Mouse (Mus musculus) forebrain, embryonic 14.5 days (tissue): ENCODE results near the gene Ap5z1. TPM values are rescaled to one million over a fixed set of nuclear protein-coding genes. Genes with fewer than 3 reads are reported as not detected.
A peak's percentile ranks its signal among the peaks of the same experiment; 100 is the strongest.

Experiments used
- ATAC-seq: fragments of 200-750 bp; cut with Nextera tagmentation; 2 replicates; pipeline ENCODE4 v1.8.0; 2017; ENCODE audit warnings: mild to moderate bottlenecking, moderate library complexity
- DNase-seq: peaks from one replicate; pipeline ENCODE4 v3.0.0-alpha.2; 2015; ENCODE audit warnings: low spot score
- H3K27ac ChIP-seq: fragments of 300-500 bp; sonication (generic); 2 replicates; pipeline ENCODE4 v1.5.1; 2014; ENCODE audit warnings: low read depth, mild to moderate bottlenecking, control low read depth, low read length, moderate library complexity
- H3K27me3 ChIP-seq: fragments of 300-500 bp; sonication (generic); replicated peaks from 2 replicates; pipeline ENCODE4 v1.6.1; 2014; ENCODE audit warnings: low read length, control low read depth, mixed read lengths; ENCODE audit not compliant: control insufficient read depth, insufficient read depth
- H3K36me3 ChIP-seq: fragments of 300-500 bp; sonication (generic); 2 replicates; pipeline ENCODE4 v1.6.1; 2014; ENCODE audit warnings: low read length, control low read depth; ENCODE audit not compliant: control insufficient read depth, insufficient read depth
- H3K4me1 ChIP-seq: fragments of 300-500 bp; sonication (generic); 2 replicates; pipeline ENCODE4 v1.6.1; 2014; ENCODE audit warnings: antibody characterized with exemption, low read length, control low read depth; ENCODE audit not compliant: control insufficient read depth, insufficient read depth
- H3K4me2 ChIP-seq: fragments of 300-500 bp; sonication (generic); 2 replicates; pipeline ENCODE4 v1.6.1; 2014; ENCODE audit warnings: mild to moderate bottlenecking, control low read depth, low read length
- H3K4me3 ChIP-seq: fragments of 300-500 bp; sonication (generic); 2 replicates; pipeline ENCODE4 v1.5.1; 2014; ENCODE audit warnings: low read depth, low read length, control low read depth
- H3K9ac ChIP-seq: fragments of 300-500 bp; sonication (generic); 2 replicates; pipeline ENCODE4 v1.6.1; 2014; ENCODE audit warnings: mild to moderate bottlenecking, low read length, control low read depth, moderate library complexity
- H3K9me3 ChIP-seq: fragments of 300-500 bp; sonication (generic); replicated peaks from 2 replicates; pipeline ENCODE4 v1.6.1; 2016; ENCODE audit warnings: low read length, control low read depth, mixed read lengths; ENCODE audit not compliant: control insufficient read depth
- WGBS: fragments of 180-500 bp; shearing (Covaris S2); extraction: QIAGEN DNeasy Blood & Tissue Kit; methylation state at CpG from one replicate; pipeline ENCODE4 v1.1.7; 2014; 5-methylcytosine and 5-hydroxymethylcytosine counted together
- polyA plus RNA-seq: library from polyadenylated mRNA; unstranded; fragments of >200 nt; fragmentation: Nextera tagmentation; extraction: Ambion mirVana; gene quantifications from 2 replicates; pipeline ENCODE4 v1.2.1, GENCODE M21; 2014

Ap5z1 gene
- polyA plus RNA-seq, 1 experiment from 2014 or later = 9.4 TPM

GRCm38 (mm10) chr5:142432695-142433094 is 31.0 kb upstream of the Ap5z1 start:
- Histone ChIP-seq H3K4me2 (no peak overlapping the region), H3K27ac (no peak overlapping the region), H3K9ac (no peak overlapping the region), H3K36me3 (peaks cover 19% of the 10 kb centered on the region), H3K4me3 (no peak overlapping the region), H3K4me1 (no peaks in the 10 kb centered on the region; the same call in 1 of the 2 replicates), H3K27me3 (no peaks in the 10 kb centered on the region), H3K9me3 (no peaks in the 10 kb centered on the region)
- DNase-seq (no peak), ATAC-seq (no peak)
- WGBS = 89% methylated on average over 4 of the region's 4 CpGs

GRCm38 (mm10) chr5:142434052-142434451 is 29.7 kb upstream of the Ap5z1 start:
- no peaks in the 10 kb centered on the region for H3K9me3 ChIP-seq
- 83% methylated on average over 5 of the region's 5 CpGs for WGBS

GRCm38 (mm10) chr5:142435736-142436135 is 28.0 kb upstream of the Ap5z1 start:
- H3K36me3 ChIP-seq = peaks cover 19% of the 10 kb centered on the region
- no peak overlapping the region for H3K4me3 ChIP-seq
- H3K27ac ChIP-seq = no peak overlapping the region
- no peaks in the 10 kb centered on the region for H3K9me3 ChIP-seq
- 98% methylated on average over 15 of the region's 15 CpGs for WGBS
- DNase-seq (no peak), ATAC-seq (no peak)
- no peak overlapping the region for H3K4me2 ChIP-seq
- H3K27me3 ChIP-seq = no peaks in the 10 kb centered on the region
- no peak overlapping the region for H3K9ac ChIP-seq
- peaks cover 8% of the 10 kb centered on the region for H3K4me1 ChIP-seq

More at GRCm38 (mm10) chr5:142434052-142434451, 29.7 kb upstream of the Ap5z1 start:
- H3K9ac ChIP-seq = no peak overlapping the region
- H3K27ac ChIP-seq = peak overlapping the region; percentile 55; the same call in 1 of the 2 replicates
- ATAC-seq = no peak
- H3K36me3 ChIP-seq = peaks cover 19% of the 10 kb centered on the region
- no peaks in the 10 kb centered on the region for H3K27me3 ChIP-seq
- no peaks in the 10 kb centered on the region; the same call in 1 of the 2 replicates for H3K4me1 ChIP-seq
- no peak overlapping the region for H3K4me3 ChIP-seq
- peak; percentile 40 for DNase-seq
- H3K4me2 ChIP-seq = no peak overlapping the region

GRCm38 (mm10) chr5:142438380-142438938 is 25.3 kb upstream of the Ap5z1 start:
- Histone ChIP-seq H3K4me1 (peaks cover 14% of the 10 kb centered on the region), H3K36me3 (peaks cover 19% of the 10 kb centered on the region), H3K27ac (no peak overlapping the region), H3K4me3 (no peak overlapping the region), H3K9me3 (no peaks in the 10 kb centered on the region), H3K27me3 (no peaks in the 10 kb centered on the region), H3K4me2 (no peak overlapping the region), H3K9ac (no peak overlapping the region)
- WGBS = 91% methylated on average over 16 of the region's 16 CpGs
- DNase-seq (no peak), ATAC-seq (no peak)

GRCm38 (mm10) chr5:142439911-142440432 is 23.8 kb upstream of the Ap5z1 start:
- Histone ChIP-seq H3K4me3 (peak overlapping the region; percentile 18), H3K4me2 (peak overlapping the region; percentile 44), H3K9me3 (no peaks in the 10 kb centered on the region), H3K27ac (peak overlapping the region; percentile 10), H3K36me3 (peaks cover 18% of the 10 kb centered on the region), H3K27me3 (no peaks in the 10 kb centered on the region), H3K4me1 (peaks cover 14% of the 10 kb centered on the region), H3K9ac (peak overlapping the region; percentile 21; the same call in 1 of the 2 replicates)
- peak; percentile 49 for ATAC-seq
- DNase-seq = no peak
- WGBS = under 1% methylated on average over 12 of the region's 12 CpGs

GRCm38 (mm10) chr5:142440451-142441147 is 23.1 kb upstream of the Ap5z1 start:
- DNase-seq (peak; percentile 82), ATAC-seq (peak; percentile 91)
- H3K9ac ChIP-seq = peak overlapping the region; percentile 21
- H3K9me3 ChIP-seq = no peaks in the 10 kb centered on the region
- peaks cover 12% of the 10 kb centered on the region for H3K36me3 ChIP-seq
- H3K27ac ChIP-seq = peak overlapping the region; percentile 50; the same call in 1 of the 2 replicates
- H3K4me3 ChIP-seq = peak overlapping the region; percentile 18
- peak overlapping the region; percentile 44 for H3K4me2 ChIP-seq
- under 1% methylated on average over 19 of the region's 19 CpGs for WGBS
- H3K27me3 ChIP-seq = no peaks in the 10 kb centered on the region
- H3K4me1 ChIP-seq = peaks cover 14% of the 10 kb centered on the region

GRCm38 (mm10) chr5:142441332-142442044 is 22.3 kb upstream of the Ap5z1 start:
- H3K9me3 ChIP-seq = no peaks in the 10 kb centered on the region
- no peak overlapping the region for H3K4me2 ChIP-seq
- H3K4me3 ChIP-seq = no peak overlapping the region
- H3K36me3 ChIP-seq = 0 out of 2 replicates have a peak, but pooled peaks cover 3% of the 10 kb centered on the region
- H3K27me3 ChIP-seq = no peaks in the 10 kb centered on the region
- DNase-seq (no peak), ATAC-seq (no peak)
- H3K9ac ChIP-seq = peak overlapping the region; percentile 21; the same call in 1 of the 2 replicates
- 70% methylated on average over 22 of the region's 22 CpGs for WGBS
- peak overlapping the region; percentile 50; the same call in 1 of the 2 replicates for H3K27ac ChIP-seq
- peaks cover 14% of the 10 kb centered on the region for H3K4me1 ChIP-seq

GRCm38 (mm10) chr5:142442045-142442440 is 21.7 kb upstream of the Ap5z1 start:
- no peak for DNase-seq
- Histone ChIP-seq H3K4me1 (peaks cover 14% of the 10 kb centered on the region), H3K27ac (no peak overlapping the region), H3K27me3 (no peaks in the 10 kb centered on the region), H3K9me3 (no peaks in the 10 kb centered on the region), H3K4me2 (no peak overlapping the region), H3K9ac (no peak overlapping the region), H3K36me3 (no peaks in the 10 kb centered on the region), H3K4me3 (no peak overlapping the region)
- no peak for ATAC-seq
- WGBS = 87% methylated on average over 7 of the region's 7 CpGs
